Mouse (Mus musculus) MEL (cell line): ENCODE measurements around the gene 2310033P09Rik. TPM values are rescaled to one million over a fixed set of nuclear protein-coding genes. Genes with fewer than 3 reads are reported as not detected.

Experiments
- DNase-seq: peaks from one replicate; pipeline ENCODE4 v3.0.0; 2011; ENCODE audit warnings: low read depth, low spot score
- H3K27ac ChIP-seq: 2 replicates; pipeline ENCODE4 v1.5.1; 2012; ENCODE audit warnings: low read depth, mild to moderate bottlenecking, control low read depth, low read length, moderate library complexity; ENCODE audit not compliant: control insufficient read depth
- H3K27me3 ChIP-seq, 2 experiments: fragments of 150-350 bp in 1 of 2; sonication (generic) in 1 of 2; 2 replicates each; pipeline ENCODE4 v1.6.1; 2012; ENCODE audit warnings: low read length in 2 of 2, mild to moderate bottlenecking in 2 of 2, improper control_type of control experiment in 1 of 2, moderate library complexity in 1 of 2; ENCODE audit not compliant: insufficient read depth in 2 of 2, control insufficient read depth in 1 of 2
- H3K36me3 ChIP-seq, 2 experiments: 2 replicates each; pipeline ENCODE4 v1.6.1; 2012 to 2014; ENCODE audit warnings: low read length in 2 of 2, improper control_type of control experiment in 1 of 2, inconsistent platforms in 1 of 2, mild to moderate bottlenecking in 1 of 2; ENCODE audit not compliant: insufficient read depth in 2 of 2, control insufficient read depth in 1 of 2
- H3K4me1 ChIP-seq, 2 experiments: fragments of 150-350 bp in 1 of 2; sonication (generic) in 1 of 2; 2 replicates each; pipeline ENCODE4 v1.6.1; 2012; ENCODE audit warnings: low read length in 2 of 2, improper control_type of control experiment in 1 of 2, mild to moderate bottlenecking in 1 of 2; ENCODE audit not compliant: insufficient read depth in 2 of 2, control insufficient read depth in 1 of 2
- H3K4me3 ChIP-seq, 2 experiments: fragments of 150-350 bp in 1 of 2; sonication (generic) in 1 of 2; 2 replicates each; pipeline ENCODE4 v1.5.1; 2012; ENCODE audit warnings: low read depth in 2 of 2, low read length in 2 of 2, mild to moderate bottlenecking in 2 of 2, moderate library complexity in 2 of 2, control low read depth in 1 of 2, improper control_type of control experiment in 1 of 2; ENCODE audit not compliant: control insufficient read depth in 1 of 2, insufficient read depth in 1 of 2
- H3K79me2 ChIP-seq: 2 replicates; pipeline ENCODE4 v1.6.1; 2012; ENCODE audit warnings: mild to moderate bottlenecking, low read length, moderate library complexity; ENCODE audit not compliant: control insufficient read depth, poor library complexity, insufficient read depth
- H3K9ac ChIP-seq: 2 replicates; pipeline ENCODE4 v1.6.1; 2012; ENCODE audit warnings: low read depth, mild to moderate bottlenecking, control low read depth, low read length, moderate library complexity; ENCODE audit not compliant: control insufficient read depth, poor library complexity, severe bottlenecking
- H3K9me3 ChIP-seq: fragments of 150-350 bp; sonication (generic); replicated peaks from 2 replicates; pipeline ENCODE4 v1.6.1; 2012; ENCODE audit warnings: mild to moderate bottlenecking, low read length, improper control_type of control experiment, moderate library complexity; ENCODE audit not compliant: insufficient read depth
- CHD1 ChIP-seq: IDR thresholded peaks from 2 replicates; pipeline ENCODE4 v1.6.1; 2012; ENCODE audit warnings: low read depth, mild to moderate bottlenecking, inconsistent platforms, low read length, improper control_type of control experiment
- CTCF ChIP-seq, 3 experiments: IDR thresholded peaks in 2 of 3; conservative IDR thresholded peaks in 1 of 3; 2 replicates each; pipeline ENCODE4 v1.5.1; 2011 to 2012; ENCODE audit warnings: low read length in 3 of 3, low read depth in 2 of 3, mild to moderate bottlenecking in 2 of 3, improper control_type of control experiment in 1 of 3, inconsistent platforms in 1 of 3, mixed read lengths in 1 of 3, moderate library complexity in 1 of 3; ENCODE audit not compliant: control insufficient read depth in 1 of 3, insufficient read depth in 1 of 3, poor library complexity in 1 of 3, severe bottlenecking in 1 of 3
- E2F4 ChIP-seq: IDR thresholded peaks from 2 replicates; pipeline ENCODE4 v1.6.1; 2011; ENCODE audit warnings: low read depth, low read length, improper control_type of control experiment, borderline replicate concordance
- EP300 ChIP-seq, 2 experiments: IDR thresholded peaks; 2 replicates each; pipeline ENCODE4 v1.6.1; 2011; ENCODE audit warnings: improper control_type of control experiment in 2 of 2, low read length in 2 of 2, low read depth in 1 of 2, mild to moderate bottlenecking in 1 of 2
- GABPA ChIP-seq: IDR thresholded peaks from 2 replicates; pipeline ENCODE4 v1.6.1; 2012; ENCODE audit warnings: low read depth, mild to moderate bottlenecking, inconsistent platforms, low read length, improper control_type of control experiment, moderate library complexity
- GATA1 ChIP-seq: IDR thresholded peaks from 2 replicates; pipeline ENCODE4 v1.6.1; 2011; ENCODE audit warnings: low read depth, low read length, improper control_type of control experiment
- JUND ChIP-seq: IDR thresholded peaks from 2 replicates; pipeline ENCODE4 v1.6.1; 2011; ENCODE audit warnings: low read depth, mild to moderate bottlenecking, improper control_type of control experiment, low read length
- KAT2A ChIP-seq: conservative IDR thresholded peaks from 2 replicates; pipeline ENCODE4 v1.6.1; 2012; ENCODE audit warnings: low read depth, low read length, improper control_type of control experiment, inconsistent platforms
- MAFK ChIP-seq: IDR thresholded peaks from 2 replicates; pipeline ENCODE4 v1.6.1; 2011; ENCODE audit warnings: low read depth, mild to moderate bottlenecking, low read length, improper control_type of control experiment, borderline replicate concordance
- MAX ChIP-seq: IDR thresholded peaks from 2 replicates; pipeline ENCODE4 v1.6.1; 2011; ENCODE audit warnings: low read length, improper control_type of control experiment
- MAZ ChIP-seq: IDR thresholded peaks from 2 replicates; pipeline ENCODE4 v1.6.1; 2012; ENCODE audit warnings: low read depth, mild to moderate bottlenecking, inconsistent platforms, low read length, improper control_type of control experiment
- MEF2A ChIP-seq: IDR thresholded peaks from 2 replicates; pipeline ENCODE4 v1.6.1; 2014; ENCODE audit warnings: low read depth, mild to moderate bottlenecking, inconsistent platforms, low read length, improper control_type of control experiment; ENCODE audit not compliant: poor library complexity, insufficient replicate concordance, severe bottlenecking; ENCODE audit errors: extremely low read depth
- MYB ChIP-seq: IDR thresholded peaks from 2 replicates; pipeline ENCODE4 v1.6.1; 2011; ENCODE audit warnings: mild to moderate bottlenecking, low read depth, low read length, improper control_type of control experiment
- MYC ChIP-seq: IDR thresholded peaks from 2 replicates; pipeline ENCODE4 v1.6.1; 2011; ENCODE audit warnings: low read depth, mild to moderate bottlenecking, low read length, improper control_type of control experiment, moderate library complexity
- NRF1 ChIP-seq: IDR thresholded peaks from 2 replicates; pipeline ENCODE4 v1.6.1; 2014; ENCODE audit warnings: low read depth, mild to moderate bottlenecking, inconsistent platforms, low read length, improper control_type of control experiment, moderate library complexity; ENCODE audit not compliant: poor library complexity, insufficient read depth, severe bottlenecking
- POLR2AphosphoS5 ChIP-seq: IDR thresholded peaks from 2 replicates; pipeline ENCODE4 v1.6.1; 2012; ENCODE audit warnings: low read depth, borderline replicate concordance, mild to moderate bottlenecking, inconsistent platforms, low read length, moderate library complexity, mixed read lengths
- RAD21 ChIP-seq: IDR thresholded peaks from 2 replicates; pipeline ENCODE4 v1.6.1; 2011; ENCODE audit warnings: mild to moderate bottlenecking, low read depth, low read length, improper control_type of control experiment
- RCOR1 ChIP-seq: IDR thresholded peaks from 2 replicates; pipeline ENCODE4 v1.6.1; 2012; ENCODE audit warnings: low read depth, mild to moderate bottlenecking, inconsistent platforms, low read length, improper control_type of control experiment
- SIN3A ChIP-seq: IDR thresholded peaks from 2 replicates; pipeline ENCODE4 v1.6.1; 2012; ENCODE audit warnings: low read length, improper control_type of control experiment, inconsistent platforms
- SMC3 ChIP-seq: IDR thresholded peaks from 2 replicates; pipeline ENCODE4 v1.6.1; 2011; ENCODE audit warnings: low read depth, low read length, improper control_type of control experiment
- TAL1 ChIP-seq: IDR thresholded peaks from 2 replicates; pipeline ENCODE4 v1.6.1; 2012; ENCODE audit warnings: mild to moderate bottlenecking, inconsistent platforms, low read length, moderate library complexity, mixed read lengths
- TBP ChIP-seq: IDR thresholded peaks from 2 replicates; pipeline ENCODE4 v1.8.0; 2011; ENCODE audit warnings: low read depth, low read length, improper control_type of control experiment
- TCF12 ChIP-seq: IDR thresholded peaks from 2 replicates; pipeline ENCODE4 v1.6.1; 2014; ENCODE audit warnings: low read depth, mild to moderate bottlenecking, inconsistent platforms, low read length, improper control_type of control experiment, moderate library complexity
- UBTF ChIP-seq: IDR thresholded peaks from 2 replicates; pipeline ENCODE4 v1.6.1; 2012; ENCODE audit warnings: low read depth, mild to moderate bottlenecking, inconsistent platforms, low read length, improper control_type of control experiment, moderate library complexity, borderline replicate concordance; ENCODE audit not compliant: insufficient read depth
- USF1 ChIP-seq: IDR thresholded peaks from 2 replicates; pipeline ENCODE4 v1.6.1; 2014; ENCODE audit warnings: low read depth, mild to moderate bottlenecking, inconsistent platforms, low read length, improper control_type of control experiment, moderate library complexity
- ZC3H11A ChIP-seq: IDR thresholded peaks from 2 replicates; pipeline ENCODE4 v1.6.1; 2012; ENCODE audit warnings: low read depth, mild to moderate bottlenecking, inconsistent platforms, low read length, improper control_type of control experiment
- ZKSCAN1 ChIP-seq: IDR thresholded peaks from 2 replicates; pipeline ENCODE4 v1.6.1; 2012; ENCODE audit warnings: low read depth, mild to moderate bottlenecking, inconsistent platforms, low read length, improper control_type of control experiment, moderate library complexity
- ZMIZ1 ChIP-seq: IDR thresholded peaks from 2 replicates; pipeline ENCODE4 v1.6.1; 2012; ENCODE audit warnings: low read depth, mild to moderate bottlenecking, inconsistent platforms, low read length, improper control_type of control experiment, moderate library complexity
- polyA plus RNA-seq, 2 experiments: library from polyadenylated mRNA; stranded (reverse) in 1 of 2; unstranded in 1 of 2; fragments of >175 nt in 1 of 2; fragments of >200 nt in 1 of 2; gene quantifications; 2 replicates each; pipeline versions ENCODE4 v1.2.1 to v1.2.4; 2012; ENCODE audit warnings: low replicate concordance in 2 of 2, low read depth in 1 of 2; ENCODE audit not compliant: insufficient read length in 2 of 2, insufficient read depth in 1 of 2, missing spikeins in 1 of 2
- total RNA-seq: library from RNA; depleted of rRNA; stranded (reverse); fragments of 300-350 nt; gene quantifications from 2 replicates; pipeline ENCODE4 v1.2.3, GENCODE M21; 2012

Gene 2310033P09Rik
- total and polyA plus RNA-seq, 3 experiments, result 35.5 to 59.8 TPM; not detected in 1

- TF ChIP-seq MAX (peak; percentile 89), SMC3 (peak; percentile 18; the same call in 1 of the 2 replicates), USF1 (peak; percentile 17; the same call in 1 of the 2 replicates), CTCF (IDR thresholded peaks at IDR 0.05 in 2 of 3, conservative IDR thresholded peaks at IDR 0.05 in 1 of 3; ENCODE audit: control insufficient read depth in 1 of 3, insufficient read depth in 1 of 3, low read depth in 2 of 3, low read length in 3 of 3, poor library complexity in 1 of 3, severe bottlenecking in 1 of 3) (peak in 2 of 3 experiments; percentile 19 to 41; a peak in 2 of 6 replicates), MAFK (0 out of 2 replicates have a peak, but pooled peaks have one; percentile 45), MYB (0 out of 2 replicates have a peak, but pooled peaks have one; percentile 17), ZC3H11A (no peak), GABPA (no peak), TAL1 (peak; percentile 75), ZMIZ1 (peak; percentile 73), MAZ (peak; percentile 98), MYC (peak; percentile 91), MEF2A (peak; percentile 56; the same call in 1 of the 2 replicates), JUND (no peak), E2F4 (peak; percentile 46; the same call in 1 of the 2 replicates), KAT2A (peak; percentile 88), SIN3A (peak; percentile 90), RCOR1 (peak; percentile 95), UBTF (no peak)
These were observed 44.6 kb upstream of the 2310033P09Rik start, which contains the start of gene Iba57 (continued) for GRCm38 (mm10) chr11:59163255-59164236.

- Histone ChIP-seq H3K4me1 (peaks cover 22 to 37% of the 10 kb centered on the region in 2 experiments), H3K9ac (peak overlapping the region; percentile 93), H3K79me2 (peaks cover 10% of the 10 kb centered on the region), H3K36me3 (peaks cover 0 to 31% of the 10 kb centered on the region in 2 experiments; a peak in 2 of 4 replicates), H3K4me3 (peak overlapping the region; percentile 75 to 81), H3K27ac (peak overlapping the region; percentile 97), H3K27me3 (no peaks in the 10 kb centered on the region), H3K9me3 (no peaks in the 10 kb centered on the region)
- peak; percentile 97 for DNase-seq
- no peak for TF ChIP-seq E2F4
- no peak for TF ChIP-seq RAD21
- TF ChIP-seq USF1, result no peak
- no peak for TF ChIP-seq KAT2A
- TF ChIP-seq TCF12, result peak; percentile 100
- peak; percentile 78; the same call in 1 of the 2 replicates for TF ChIP-seq MAFK
- no peak for TF ChIP-seq SMC3
- no peak for TF ChIP-seq CHD1
- 0 out of 2 replicates have a peak, but pooled peaks have one; percentile 23 for TF ChIP-seq JUND
- no peak for TF ChIP-seq POLR2AphosphoS5
- peak; percentile 90 for TF ChIP-seq SIN3A
- TF ChIP-seq EP300 (IDR thresholded peaks at IDR 0.05; ENCODE audit: low read depth in 1 of 2, low read length in 2 of 2), result peak; percentile 98 to 99
- TF ChIP-seq MYB, result peak; percentile 97
- no peak for TF ChIP-seq MAX
- no peak for TF ChIP-seq UBTF
- peak; percentile 39; the same call in 1 of the 2 replicates for TF ChIP-seq MEF2A
- TF ChIP-seq MAZ, result no peak; the same call in 1 of the 2 replicates
- TF ChIP-seq RCOR1, result peak; percentile 95
- no peak for TF ChIP-seq ZC3H11A
- peak; percentile 77; the same call in 1 of the 2 replicates for TF ChIP-seq TBP
- TF ChIP-seq GATA1, result peak; percentile 100
- TF ChIP-seq ZMIZ1, result no peak; the same call in 1 of the 2 replicates
- no peak for TF ChIP-seq ZKSCAN1
- peak; percentile 62 for TF ChIP-seq NRF1
These were observed 43.7 kb upstream of the 2310033P09Rik start for GRCm38 (mm10) chr11:59164384-59164783.
